Mouse (Mus musculus): ENCODE measurements around the gene Tfr2. TPM values are rescaled to one million over a fixed set of nuclear protein-coding genes. Genes with fewer than 3 reads are reported as not detected.

Gene Tfr2
- total and polyA plus RNA-seq, 3 experiments = 96.2 to 112 TPM; not detected in 1

DNA sequence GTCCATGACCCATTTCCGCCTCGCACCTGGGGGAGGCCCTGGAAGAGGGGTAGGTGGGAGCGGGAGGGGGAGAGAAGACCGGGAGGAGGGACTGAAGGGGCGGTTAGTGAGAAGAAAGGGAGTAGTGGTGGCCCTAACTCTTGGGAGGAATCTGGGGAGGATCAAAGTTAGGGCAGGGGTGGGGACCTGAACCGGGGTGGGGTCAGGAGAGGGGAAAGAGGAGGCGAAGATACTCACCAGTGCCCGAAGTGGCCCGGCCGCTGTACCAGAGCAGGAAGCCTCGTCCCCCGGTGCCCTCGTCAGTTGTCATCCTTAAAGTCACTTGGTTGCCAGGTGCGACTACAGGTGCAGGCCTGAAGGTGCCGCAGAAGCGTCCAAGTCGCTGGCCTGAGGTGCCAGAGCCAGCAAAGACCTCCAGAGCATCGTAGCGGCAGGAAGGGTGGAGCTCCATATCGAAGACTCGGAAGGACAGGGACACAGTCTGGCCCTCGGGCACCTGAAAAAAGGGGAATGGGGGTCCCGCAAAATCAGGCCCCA lies 39.1 kb downstream of the Tfr2 start:
- peaks cover 0 to 3% of the 10 kb centered on the region in 2 experiments; a peak in 1 of 4 replicates for H3K36me3 ChIP-seq (ENCODE audit: control insufficient read depth in 1 of 2, insufficient read depth in 2 of 2, low read length in 2 of 2)
- no peak for DNase-seq (ENCODE audit: low read depth, low spot score)
- H3K27ac ChIP-seq (ENCODE audit: control insufficient read depth, low read depth, low read length) = no peak overlapping the region
- no peaks in the 10 kb centered on the region for H3K79me2 ChIP-seq (ENCODE audit: control insufficient read depth, insufficient read depth, low read length, poor library complexity)
- no peak for TF ChIP-seq SIN3A (IDR thresholded peaks at IDR 0.05; ENCODE audit: low read length)
- TF ChIP-seq NRF1 (IDR thresholded peaks at IDR 0.05; ENCODE audit: insufficient read depth, low read depth, low read length, poor library complexity, severe bottlenecking) = no peak
- no peak for TF ChIP-seq TBP (IDR thresholded peaks at IDR 0.05; ENCODE audit: low read depth, low read length)
- no peak for TF ChIP-seq NELFE (IDR thresholded peaks at IDR 0.05; ENCODE audit: low read depth, low read length)
- no peak for TF ChIP-seq KAT2A (conservative IDR thresholded peaks at IDR 0.05; ENCODE audit: low read depth, low read length)
- no peak for TF ChIP-seq HCFC1 (IDR thresholded peaks at IDR 0.05; ENCODE audit: low read depth, low read length)
- no peak for TF ChIP-seq MAX (IDR thresholded peaks at IDR 0.05; ENCODE audit: low read length)
- TF ChIP-seq POLR2A (IDR thresholded peaks at IDR 0.05; ENCODE audit: control insufficient read depth in 1 of 2, insufficient read depth in 1 of 2, low read depth in 1 of 2, low read length in 2 of 2, poor library complexity in 1 of 2) = no peak
- no peak for TF ChIP-seq EP300 (IDR thresholded peaks at IDR 0.05; ENCODE audit: low read depth in 1 of 2, low read length in 2 of 2)
- no peak for TF ChIP-seq MXI1 (IDR thresholded peaks at IDR 0.05; ENCODE audit: low read depth, low read length)
- TF ChIP-seq CHD1 (IDR thresholded peaks at IDR 0.05; ENCODE audit: low read depth, low read length) = no peak
- TF ChIP-seq ETS1 (IDR thresholded peaks at IDR 0.05; ENCODE audit: low read depth, low read length) = no peak
- no peak for TF ChIP-seq MAZ (IDR thresholded peaks at IDR 0.05; ENCODE audit: low read depth, low read length)
- no peak for TF ChIP-seq CHD2 (IDR thresholded peaks at IDR 0.05; ENCODE audit: low read length)
- no peak for TF ChIP-seq GATA1 (IDR thresholded peaks at IDR 0.05; ENCODE audit: low read depth, low read length)
- no peak for TF ChIP-seq ZMIZ1 (IDR thresholded peaks at IDR 0.05; ENCODE audit: low read depth, low read length)
- no peak for TF ChIP-seq ELF1 (IDR thresholded peaks at IDR 0.05; ENCODE audit: low read depth, low read length)
- no peak for TF ChIP-seq MAFK (IDR thresholded peaks at IDR 0.05; ENCODE audit: borderline replicate concordance, low read depth, low read length)
- no peaks in the 10 kb centered on the region for H3K9me3 ChIP-seq (replicated peaks; ENCODE audit: insufficient read depth, low read length)
- no peak overlapping the region for H3K9ac ChIP-seq (ENCODE audit: control insufficient read depth, low read depth, low read length, poor library complexity, severe bottlenecking)
- peaks cover 0 to 4% of the 10 kb centered on the region in 2 experiments; a peak in 2 of 4 replicates for H3K4me1 ChIP-seq (ENCODE audit: control insufficient read depth in 1 of 2, insufficient read depth in 2 of 2, low read length in 2 of 2)
- no peaks in the 10 kb centered on the region for H3K27me3 ChIP-seq (ENCODE audit: control insufficient read depth in 1 of 2, insufficient read depth in 2 of 2, low read length in 2 of 2)
- H3K4me3 ChIP-seq (ENCODE audit: control insufficient read depth in 1 of 2, insufficient read depth in 1 of 2, low read depth in 2 of 2, low read length in 2 of 2) = no peak overlapping the region

DNA sequence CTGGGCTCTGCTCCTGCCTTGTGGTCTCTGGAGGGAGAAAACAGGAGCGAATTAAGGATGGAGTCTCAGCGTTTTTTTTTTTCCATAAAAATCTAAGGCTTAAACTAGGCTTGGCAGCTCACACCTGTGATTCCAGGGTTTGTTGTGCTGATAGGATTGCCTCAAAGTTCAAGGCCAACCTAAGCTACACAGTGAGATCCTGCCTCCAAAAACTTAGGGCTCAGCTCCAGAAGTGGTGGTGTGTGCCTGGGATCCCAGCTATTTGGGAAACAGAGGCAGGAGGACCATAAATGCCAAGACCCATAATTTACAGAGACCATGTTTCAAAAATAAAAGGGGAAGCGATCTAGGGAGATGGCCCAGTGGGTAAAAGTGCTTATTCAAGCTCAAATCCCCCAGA lies 39.7 kb downstream of the Tfr2 start:
- H3K27me3 ChIP-seq (ENCODE audit: control insufficient read depth in 1 of 2, insufficient read depth in 2 of 2, low read length in 2 of 2) = no peaks in the 10 kb centered on the region
- H3K36me3 ChIP-seq (ENCODE audit: control insufficient read depth in 1 of 2, insufficient read depth in 2 of 2, low read length in 2 of 2) = peaks cover 0 to 3% of the 10 kb centered on the region in 2 experiments; a peak in 1 of 4 replicates
- no peaks in the 10 kb centered on the region for H3K9me3 ChIP-seq (replicated peaks; ENCODE audit: insufficient read depth, low read length)
- TF ChIP-seq CTCF (IDR thresholded peaks at IDR 0.05 in 2 of 3, conservative IDR thresholded peaks at IDR 0.05 in 1 of 3; ENCODE audit: control insufficient read depth in 1 of 3, insufficient read depth in 1 of 3, low read depth in 2 of 3, low read length in 3 of 3, poor library complexity in 1 of 3, severe bottlenecking in 1 of 3) = no peak
- TF ChIP-seq TAL1 (IDR thresholded peaks at IDR 0.05; ENCODE audit: low read length) = no peak
- TF ChIP-seq NELFE (IDR thresholded peaks at IDR 0.05; ENCODE audit: low read depth, low read length) = no peak
- TF ChIP-seq POLR2AphosphoS5 (IDR thresholded peaks at IDR 0.05; ENCODE audit: borderline replicate concordance, low read depth, low read length) = no peak
- TF ChIP-seq CHD1 (IDR thresholded peaks at IDR 0.05; ENCODE audit: low read depth, low read length) = no peak
- TF ChIP-seq HCFC1 (IDR thresholded peaks at IDR 0.05; ENCODE audit: low read depth, low read length) = no peak
- TF ChIP-seq GATA1 (IDR thresholded peaks at IDR 0.05; ENCODE audit: low read depth, low read length) = no peak
- no peak for TF ChIP-seq CHD2 (IDR thresholded peaks at IDR 0.05; ENCODE audit: low read length)
- no peak for TF ChIP-seq MYC (IDR thresholded peaks at IDR 0.05; ENCODE audit: low read depth, low read length)
- TF ChIP-seq BHLHE40 (IDR thresholded peaks at IDR 0.05; ENCODE audit: borderline replicate concordance, low read depth, low read length) = no peak
- no peak for TF ChIP-seq MEF2A (IDR thresholded peaks at IDR 0.05; ENCODE audit: extremely low read depth, insufficient replicate concordance, low read depth, low read length, poor library complexity, severe bottlenecking)
- H3K79me2 ChIP-seq (ENCODE audit: control insufficient read depth, insufficient read depth, low read length, poor library complexity) = no peaks in the 10 kb centered on the region
- peaks cover 0 to 4% of the 10 kb centered on the region in 2 experiments; a peak in 2 of 4 replicates for H3K4me1 ChIP-seq (ENCODE audit: control insufficient read depth in 1 of 2, insufficient read depth in 2 of 2, low read length in 2 of 2)
- no peak overlapping the region for H3K27ac ChIP-seq (ENCODE audit: control insufficient read depth, low read depth, low read length)
- no peak overlapping the region for H3K9ac ChIP-seq (ENCODE audit: control insufficient read depth, low read depth, low read length, poor library complexity, severe bottlenecking)
- H3K4me3 ChIP-seq (ENCODE audit: control insufficient read depth in 1 of 2, insufficient read depth in 1 of 2, low read depth in 2 of 2, low read length in 2 of 2) = no peak overlapping the region
- DNase-seq (ENCODE audit: low read depth, low spot score) = no peak

Data from MEL (cell line).